Mouse (Mus musculus) cerebellum, postnatal 10 days (tissue): Measurements from ENCODE around the gene Syt12.
"Not testable (repeated sequence)": the region's sequence is repeated elsewhere in the genome, so short reads cannot be mapped to it uniquely, and the experiment has no call there.

Experiments used
- DNase-seq, 2 experiments: peaks; one replicate each; pipeline ENCODE4 v3.0.0; 2021; ENCODE audit warnings: mixed read lengths in 2 of 2

The Syt12 gene

DNA sequence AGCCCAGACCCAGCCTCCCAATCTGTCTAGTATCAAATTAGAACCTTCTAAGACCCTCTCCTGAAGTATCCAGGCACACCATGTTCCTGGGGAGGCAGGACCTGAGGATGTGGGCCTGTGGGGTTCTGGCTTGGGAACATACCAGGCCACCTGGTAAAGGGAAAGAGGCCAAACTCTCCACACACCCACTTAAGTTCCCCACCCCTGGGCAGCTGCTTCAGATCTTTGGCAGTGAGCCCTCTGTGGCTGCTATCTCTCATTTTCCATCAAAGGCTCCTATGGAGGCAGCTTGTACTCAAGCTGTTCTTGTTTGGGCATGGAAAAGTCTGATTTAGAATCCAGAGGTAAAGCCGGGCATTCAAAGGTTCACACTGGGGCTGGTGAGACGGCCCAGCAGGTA, 10.6 kb upstream of the Syt12 start:
- peak; percentile 56 to 59 for DNase-seq

DNA sequence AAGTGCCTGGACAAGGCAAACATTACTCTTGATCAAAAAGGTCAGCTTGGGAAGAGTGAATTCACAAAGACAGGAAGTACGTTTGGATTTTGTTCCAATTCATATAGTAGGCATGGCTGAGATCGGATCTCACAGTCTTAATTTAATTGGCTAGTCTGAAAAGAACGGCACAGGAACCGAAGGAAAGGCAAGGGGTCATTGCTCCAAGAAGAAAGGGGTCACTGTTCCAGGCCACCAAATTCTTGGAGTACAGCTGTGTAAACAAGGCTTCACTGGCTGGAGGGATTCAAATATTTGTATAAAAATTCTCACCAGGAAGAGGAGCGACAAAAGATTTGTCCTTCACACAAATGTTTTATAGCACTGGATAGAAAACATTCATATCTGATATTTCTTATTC, 7.8 kb upstream of the Syt12 start:
- no peak for DNase-seq

DNA sequence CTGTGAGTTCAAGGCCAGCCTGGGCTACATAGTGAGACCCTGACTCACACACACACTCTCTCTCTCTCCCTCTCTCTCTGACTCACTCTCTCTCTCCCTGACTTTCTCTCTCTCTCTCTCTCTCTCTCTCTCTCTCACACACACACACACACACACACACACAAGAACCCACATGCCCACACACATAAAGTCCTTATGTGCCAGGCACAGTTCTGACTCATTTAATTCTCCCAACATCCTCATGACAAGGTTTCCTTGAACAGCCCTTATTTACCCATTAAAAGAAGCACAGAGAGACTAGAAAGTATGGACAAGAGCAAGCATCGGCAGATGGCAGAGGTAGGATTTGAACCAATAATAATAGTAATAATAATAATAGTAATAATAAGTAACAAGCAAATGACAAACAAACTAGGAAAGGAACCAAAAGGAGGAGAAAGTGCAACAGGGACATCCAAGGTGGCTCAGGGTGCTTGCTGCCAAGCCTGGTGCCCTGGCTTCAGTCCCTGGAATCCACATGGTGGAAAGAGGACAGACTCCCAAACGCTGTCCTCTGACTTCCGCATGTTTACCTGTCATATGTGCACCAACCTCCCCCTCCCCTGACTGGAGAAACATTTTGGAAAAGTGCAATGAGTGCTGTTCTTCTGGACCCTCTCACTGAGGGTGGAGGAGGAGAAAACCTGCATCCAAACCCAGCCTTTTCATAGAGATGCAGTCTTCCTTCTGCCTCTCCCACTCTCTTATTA, 5.0 kb upstream of the Syt12 start:
- peak; percentile 61 to 68 for DNase-seq

GRCm38 (mm10) chr19:4481326-4481725, 4.1 kb upstream of the Syt12 start:
- peak; percentile 60 to 62 for DNase-seq

DNA sequence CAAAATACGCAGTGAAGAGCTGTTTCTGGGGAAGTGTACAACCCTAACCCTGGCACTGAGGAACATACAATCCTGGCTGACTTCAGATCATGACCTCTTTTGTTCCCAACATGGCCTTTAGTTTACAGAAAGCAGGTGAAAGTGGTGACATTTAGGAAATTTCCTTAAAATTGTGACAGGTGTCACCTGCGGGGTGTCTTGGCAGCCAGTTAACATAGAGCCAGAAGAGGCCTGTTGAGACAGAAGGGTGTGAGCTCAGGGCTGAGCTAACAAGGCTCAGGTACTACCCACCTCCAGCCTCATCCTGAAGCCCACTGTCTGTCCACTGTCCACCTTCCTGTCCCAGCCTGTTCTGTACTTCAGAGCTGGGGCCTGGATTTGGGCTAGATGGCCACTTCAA, 2.8 kb upstream of the Syt12 start:
- peak; percentile 49 to 57 for DNase-seq

DNA sequence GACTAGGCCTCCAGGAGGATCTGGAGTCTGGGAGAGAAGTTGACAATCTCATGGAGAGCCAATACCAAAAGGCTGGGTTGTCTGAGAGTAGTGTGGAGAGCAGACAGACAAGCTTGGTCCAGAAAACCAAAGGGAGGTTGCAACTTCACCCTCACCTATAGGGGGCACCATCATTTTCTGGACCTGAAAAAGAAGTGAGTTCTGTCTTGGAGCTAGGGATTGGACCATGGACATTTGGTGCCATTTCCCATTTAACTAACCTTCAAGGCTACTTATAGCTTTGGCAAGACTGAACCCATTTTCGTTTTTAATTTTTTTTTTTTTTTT, 906 bp upstream of the Syt12 start:
- DNase-seq: peak in 1 of 2 experiments; percentile 71

DNA sequence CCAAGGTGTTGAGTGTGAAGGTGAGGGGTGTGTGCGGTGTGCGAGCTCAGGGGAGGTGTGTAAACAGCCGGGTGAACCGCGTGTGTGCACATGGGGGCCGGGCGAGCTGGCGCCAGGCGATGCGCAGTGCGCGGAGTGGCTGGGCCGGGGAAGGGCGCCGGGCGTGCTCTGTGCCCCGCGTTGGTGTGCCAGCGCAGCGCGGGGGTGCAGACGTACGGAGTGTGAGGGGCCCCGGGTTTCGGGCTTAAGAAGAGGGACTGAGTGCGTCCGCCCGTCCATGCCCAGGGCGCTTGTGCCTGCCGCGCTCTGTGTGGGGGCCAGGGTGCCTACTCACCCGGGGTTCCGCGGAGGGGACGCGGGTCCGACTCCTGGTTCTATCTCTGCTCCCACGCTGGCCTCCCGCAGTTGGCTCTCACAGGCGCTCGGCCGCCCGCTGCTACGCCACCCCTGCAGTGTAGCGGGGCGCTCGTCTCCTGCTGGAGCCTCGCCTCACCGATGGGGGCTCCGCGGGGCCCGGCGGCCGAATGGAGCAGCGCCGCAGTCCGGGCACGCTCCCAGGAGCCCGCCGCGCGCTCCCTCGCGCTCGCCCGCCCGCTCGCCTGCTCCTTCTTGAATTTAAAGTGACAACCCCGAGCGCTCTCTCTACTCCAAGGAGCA, 518 bp downstream of the Syt12 start:
- peak; percentile 85 to 87 for DNase-seq

GRCm38 (mm10) chr19:4475224-4475925, 1.9 kb downstream of the Syt12 start:
- DNase-seq: peak in 1 of 2 experiments; percentile 48

GRCm38 (mm10) chr19:4474739-4475138, 2.5 kb downstream of the Syt12 start:
- no peak for DNase-seq

GRCm38 (mm10) chr19:4473549-4473948, 3.7 kb downstream of the Syt12 start:
- DNase-seq: peak in 1 of 2 experiments; percentile 45

DNA sequence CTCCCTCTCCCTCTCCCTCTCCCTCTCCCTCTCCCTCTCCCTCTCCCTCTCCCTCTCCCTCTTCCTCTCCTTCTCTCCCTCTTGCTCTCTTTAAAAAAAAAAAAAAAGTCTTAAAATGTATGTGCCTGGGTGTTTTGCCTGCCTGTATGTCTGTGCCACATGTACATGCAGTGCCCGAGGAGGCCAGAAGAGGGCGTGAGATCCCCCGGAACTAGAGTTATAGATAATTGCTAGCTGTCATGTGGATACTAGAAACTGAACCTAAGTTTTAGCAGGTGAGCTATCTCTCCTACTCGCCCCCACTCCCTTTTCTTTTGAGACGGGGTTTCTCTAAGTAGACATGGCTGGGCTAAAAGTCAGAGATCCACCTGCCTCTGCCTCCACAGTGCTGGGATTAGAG, 8.9 kb downstream of the Syt12 start:
- peak; percentile 57 to 73 for DNase-seq

DNA sequence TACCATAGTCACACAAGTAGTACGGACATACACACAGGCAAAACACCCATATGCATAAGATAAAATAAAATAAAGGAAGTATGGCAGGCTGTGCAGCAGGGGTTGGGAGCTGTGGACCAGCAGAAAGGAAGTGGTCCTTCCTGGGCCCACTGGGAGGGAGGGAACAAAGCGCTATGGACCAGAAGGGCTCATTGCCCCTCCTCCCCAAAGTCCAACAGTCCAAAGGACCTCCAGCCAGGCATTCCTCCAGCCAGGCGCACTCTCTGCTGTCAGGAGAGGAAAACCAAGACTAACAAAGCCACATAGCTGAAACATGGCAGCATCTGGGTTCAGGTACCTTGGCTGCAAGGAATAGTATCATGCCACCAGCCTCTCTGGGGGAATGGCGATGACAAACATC, 12.6 kb downstream of the Syt12 start:
- DNase-seq: no peak

DNA sequence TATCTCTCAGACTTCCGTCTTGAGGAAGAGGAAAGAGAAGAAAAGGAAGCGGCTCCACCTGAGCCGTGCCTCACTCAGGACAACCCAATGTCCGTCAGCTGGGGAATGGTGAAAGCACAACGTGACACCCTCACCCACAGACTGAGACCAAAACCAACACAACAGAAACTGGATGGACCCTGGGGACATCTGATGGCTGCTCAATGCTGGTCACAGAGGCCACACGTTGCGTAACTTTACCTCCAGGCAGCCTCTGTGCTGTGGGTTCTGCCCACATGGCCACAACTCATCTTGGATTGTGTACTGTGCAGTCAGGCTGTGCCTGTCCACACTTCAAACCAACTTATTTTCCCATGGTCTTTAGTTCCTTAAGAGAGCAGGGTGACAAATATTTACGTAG, 15.3 kb downstream of the Syt12 start:
- DNase-seq: no peak

DNA sequence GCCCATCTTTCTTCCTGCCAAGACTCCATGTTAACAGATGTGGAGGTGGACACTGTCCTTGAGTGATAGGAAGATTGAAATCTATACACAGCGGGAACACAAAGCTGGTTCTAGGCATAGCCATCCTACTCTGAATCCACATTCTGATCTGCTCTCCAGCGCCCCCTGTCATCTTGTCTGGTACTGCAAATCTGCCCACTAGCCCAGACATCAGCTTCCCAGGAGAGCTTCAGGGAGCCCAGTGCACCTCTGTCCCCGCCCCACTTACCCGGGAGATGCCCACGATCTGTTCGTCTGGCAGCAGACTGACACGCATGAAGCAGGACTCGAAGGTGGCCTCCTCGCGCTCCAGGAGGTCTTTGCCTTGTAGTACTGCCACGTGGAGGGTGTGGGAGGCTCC, 21.0 kb downstream of the Syt12 start:
- DNase-seq: peak; percentile 73 to 85

GRCm38 (mm10) chr19:4455071-4455800, 22.0 kb downstream of the Syt12 start:
- DNase-seq: no peak

GRCm38 (mm10) chr19:4454040-4454439, 23.2 kb downstream of the Syt12 start:
- not testable (repeated sequence) for DNase-seq

- peak; percentile 47 to 54 for DNase-seq
Measured at GRCm38 (mm10) chr19:4452525-4452924, 24.7 kb downstream of the Syt12 start.

DNA sequence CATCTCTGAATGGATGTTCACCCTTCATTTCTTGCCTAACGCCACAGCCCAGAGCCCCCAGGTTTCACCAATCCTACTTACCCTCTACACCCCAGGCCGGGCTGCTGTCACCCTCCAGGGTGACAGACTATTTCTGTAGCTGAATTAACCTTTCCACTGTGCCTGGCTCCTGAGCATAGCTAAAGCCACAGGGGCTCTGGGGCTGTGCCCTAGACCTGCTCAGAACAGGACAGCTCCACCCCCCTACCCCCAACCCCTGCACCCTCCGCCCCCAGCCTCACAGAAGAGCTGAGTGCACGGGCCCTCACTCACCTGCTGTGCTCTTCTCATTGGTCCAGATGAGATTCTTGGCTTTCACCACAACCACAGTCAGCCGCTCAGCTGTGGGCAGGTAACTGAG, 25.3 kb downstream of the Syt12 start:
- peak in 1 of 2 experiments; percentile 50 for DNase-seq

- DNase-seq: no peak
Measured at GRCm38 (mm10) chr19:4451098-4451497, 26.1 kb downstream of the Syt12 start.

- DNase-seq: no peak
Measured at GRCm38 (mm10) chr19:4450666-4451065, 26.6 kb downstream of the Syt12 start.

DNA sequence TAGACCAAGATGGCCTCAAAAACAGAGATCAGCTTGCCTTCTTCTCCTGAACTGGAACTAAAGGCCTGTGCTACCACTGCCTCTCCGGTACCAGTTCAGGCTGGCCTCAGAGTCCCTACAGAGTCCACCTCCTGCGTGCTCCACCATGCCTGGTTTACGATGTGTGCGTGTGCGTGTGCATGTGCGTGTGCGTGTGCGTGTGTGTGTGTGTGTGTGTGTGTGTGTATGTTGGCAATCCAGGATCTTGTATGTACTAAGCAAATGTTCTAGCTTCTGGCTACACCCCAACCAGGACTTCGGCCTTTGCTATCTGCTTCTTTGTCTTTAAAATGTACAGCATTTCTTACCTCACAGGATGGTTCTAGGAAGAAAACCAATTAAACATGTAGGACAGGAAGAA, 28.0 kb downstream of the Syt12 start:
- DNase-seq: no peak

GRCm38 (mm10) chr19:4447445-4447844, 29.8 kb downstream of the Syt12 start:
- peak; percentile 53 to 65 for DNase-seq
